Mouse (Mus musculus) kidney, adult 2 months (tissue): Measurements from ENCODE around the gene Hmgxb4. TPM values are rescaled to one million over a fixed set of nuclear protein-coding genes. Genes with fewer than 3 reads are reported as not detected.

Experiments
- DNase-seq: peaks from one replicate; pipeline ENCODE4 v3.0.0; 2021
- H3K27ac ChIP-seq: fragments of 200-500 bp; 2 replicates; pipeline ENCODE4 v1.5.1; 2012; ENCODE audit warnings: low read depth, low read length, control low read depth, inconsistent platforms; ENCODE audit not compliant: insufficient read depth
- H3K27me3 ChIP-seq: fragments of 200-500 bp; replicated peaks from 2 replicates; pipeline ENCODE4 v1.6.1; 2012; ENCODE audit warnings: mild to moderate bottlenecking, moderate library complexity, low read length, inconsistent platforms; ENCODE audit not compliant: control insufficient read depth, insufficient read depth
- H3K36me3 ChIP-seq: fragments of 200-500 bp; 2 replicates; pipeline ENCODE4 v1.6.1; 2012; ENCODE audit warnings: mild to moderate bottlenecking, moderate library complexity, low read length, inconsistent platforms; ENCODE audit not compliant: control insufficient read depth, insufficient read depth
- H3K4me1 ChIP-seq: fragments of 200-500 bp; 2 replicates; pipeline ENCODE4 v1.6.1; 2011; ENCODE audit warnings: low read length; ENCODE audit not compliant: control insufficient read depth, insufficient read depth
- H3K4me3 ChIP-seq: fragments of 200-500 bp; 2 replicates; pipeline ENCODE4 v1.5.1; 2011; ENCODE audit warnings: mild to moderate bottlenecking, low read depth, low read length, control low read depth; ENCODE audit not compliant: insufficient read depth
- CTCF ChIP-seq: fragments of 200-500 bp; conservative IDR thresholded peaks from 2 replicates; pipeline ENCODE4 v1.5.1; 2011; ENCODE audit warnings: low read depth, mild to moderate bottlenecking, control low read depth, low read length, moderate library complexity, mixed read lengths; ENCODE audit not compliant: insufficient read depth, insufficient read length
- POLR2A ChIP-seq: fragments of 200-500 bp; IDR thresholded peaks from one replicate; pipeline ENCODE4 v1.6.1; 2011; ENCODE audit warnings: low read depth, low read length, control low read depth
- WGBS: fragments of 180-500 bp; shearing (Covaris S2); methylation state at CpG from one replicate; pipeline ENCODE4 v1.1.7; 2018; 5-methylcytosine and 5-hydroxymethylcytosine counted together
- polyA plus RNA-seq: library from polyadenylated mRNA; depleted of rRNA; stranded (reverse); fragments of >200 nt; gene quantifications from 2 replicates; pipeline ENCODE4 v1.2.3, GENCODE M21; 2012

Gene Hmgxb4
- polyA plus RNA-seq, 1 experiment, result 13.3 TPM

GRCm38 (mm10) chr8:75034285-75034684 lies 41.1 kb downstream of the Hmgxb4 start:
- H3K27me3 ChIP-seq, result no peaks in the 10 kb centered on the region
- H3K27ac ChIP-seq, result peak overlapping the region; percentile 33
- under 1% methylated on average over 17 of the region's 17 CpGs for WGBS
- no peaks in the 10 kb centered on the region for H3K36me3 ChIP-seq
- H3K4me3 ChIP-seq, result peak overlapping the region; percentile 69
- peaks cover 24% of the 10 kb centered on the region for H3K4me1 ChIP-seq
- no peak for DNase-seq
- TF ChIP-seq CTCF, result no peak
- TF ChIP-seq POLR2A, result no peak

DNA sequence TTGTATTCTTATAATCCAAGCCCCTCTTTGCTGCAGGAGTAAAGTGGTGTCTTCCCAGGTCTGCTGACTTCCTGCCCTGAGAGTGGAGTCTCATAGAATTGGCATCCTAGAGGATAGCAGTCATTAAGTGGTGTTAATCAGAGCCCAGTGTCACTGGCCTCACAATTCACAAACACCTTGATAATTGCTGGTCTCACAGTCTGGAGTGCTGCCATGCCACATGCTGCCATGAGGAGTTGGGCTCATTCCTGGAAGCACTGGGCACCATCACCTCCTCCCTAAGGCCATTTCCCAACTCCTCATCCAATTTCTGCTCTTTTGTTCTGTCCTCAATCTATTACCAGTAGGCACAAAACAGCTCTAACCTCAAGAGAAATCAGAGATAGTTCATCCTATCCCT lies 42.5 kb downstream of the Hmgxb4 start:
- Histone ChIP-seq H3K36me3 (no peaks in the 10 kb centered on the region), H3K4me1 (peaks cover 27% of the 10 kb centered on the region), H3K4me3 (no peak overlapping the region), H3K27ac (no peak overlapping the region), H3K27me3 (no peaks in the 10 kb centered on the region)
- DNase-seq, result no peak
- TF ChIP-seq POLR2A, result no peak

- Histone ChIP-seq H3K36me3 (no peaks in the 10 kb centered on the region), H3K27ac (peak overlapping the region; percentile 21), H3K27me3 (no peaks in the 10 kb centered on the region), H3K4me1 (peaks cover 26% of the 10 kb centered on the region), H3K4me3 (no peak overlapping the region)
- TF ChIP-seq POLR2A, result no peak
- TF ChIP-seq CTCF, result no peak
- peak; percentile 47 for DNase-seq
These were observed 45.3 kb downstream of the Hmgxb4 start for GRCm38 (mm10) chr8:75038497-75038896.

DNA sequence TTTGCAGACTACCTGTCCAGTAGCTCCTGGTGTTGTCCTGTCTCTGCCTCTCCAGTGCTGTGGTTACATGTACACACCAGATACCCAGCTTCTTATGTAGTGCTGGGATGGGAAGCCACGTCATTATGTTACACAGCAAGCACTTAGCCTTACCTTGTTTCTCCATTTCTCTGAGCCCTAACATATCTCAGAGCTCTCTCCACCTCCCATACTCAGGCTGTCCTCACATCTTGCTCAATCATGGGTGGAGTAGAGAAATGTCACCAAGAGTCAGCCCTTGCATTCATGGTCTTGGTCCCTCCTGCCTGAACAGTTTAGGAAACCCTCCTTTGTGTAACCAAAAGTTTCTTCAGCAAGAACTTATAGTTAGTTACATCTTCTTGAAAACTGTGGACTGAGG lies 46.6 kb downstream of the Hmgxb4 start:
- Histone ChIP-seq H3K4me3 (no peak overlapping the region), H3K27me3 (no peaks in the 10 kb centered on the region), H3K4me1 (peaks cover 21% of the 10 kb centered on the region), H3K36me3 (no peaks in the 10 kb centered on the region), H3K27ac (no peak overlapping the region)
- WGBS, result 90% methylated on average over 1 of the region's 1 CpGs
- DNase-seq, result no peak
- TF ChIP-seq CTCF (no peak), POLR2A (no peak)

GRCm38 (mm10) chr8:75042171-75042570 lies 49.0 kb downstream of the Hmgxb4 start:
- Histone ChIP-seq H3K36me3 (no peaks in the 10 kb centered on the region), H3K4me1 (peaks cover 18% of the 10 kb centered on the region), H3K4me3 (no peak overlapping the region), H3K27ac (no peak overlapping the region), H3K27me3 (no peaks in the 10 kb centered on the region)
- peak; percentile 36 for DNase-seq
- no peak for TF ChIP-seq POLR2A
- TF ChIP-seq CTCF, result no peak
- WGBS, result 63% methylated on average over 2 of the region's 2 CpGs

GRCm38 (mm10) chr8:75042974-75043373 lies 49.8 kb downstream of the Hmgxb4 start:
- Histone ChIP-seq H3K27me3 (no peaks in the 10 kb centered on the region), H3K4me1 (peaks cover 13% of the 10 kb centered on the region), H3K27ac (no peak overlapping the region), H3K4me3 (no peak overlapping the region), H3K36me3 (no peaks in the 10 kb centered on the region)
- 93% methylated on average over 1 of the region's 1 CpGs for WGBS
- TF ChIP-seq CTCF, result no peak
- TF ChIP-seq POLR2A, result no peak
- DNase-seq, result no peak

- H3K4me1 ChIP-seq, result no peaks in the 10 kb centered on the region; the same call in 1 of the 2 replicates
- no peak for DNase-seq
- no peaks in the 10 kb centered on the region for H3K36me3 ChIP-seq
These were observed 53.1 kb downstream of the Hmgxb4 start for GRCm38 (mm10) chr8:75046303-75046702.

GRCm38 (mm10) chr8:75047784-75048183 lies 54.6 kb downstream of the Hmgxb4 start:
- no peaks in the 10 kb centered on the region for H3K36me3 ChIP-seq
- TF ChIP-seq POLR2A (no peak), CTCF (no peak)
- H3K4me3 ChIP-seq, result no peak overlapping the region
- H3K27me3 ChIP-seq, result no peaks in the 10 kb centered on the region
- no peak for DNase-seq
- 93% methylated on average over 3 of the region's 3 CpGs for WGBS
- H3K4me1 ChIP-seq, result no peaks in the 10 kb centered on the region
- H3K27ac ChIP-seq, result no peak overlapping the region

More at GRCm38 (mm10) chr8:75046303-75046702, 53.1 kb downstream of the Hmgxb4 start:
- TF ChIP-seq POLR2A (no peak), CTCF (no peak)
- WGBS, result 53% methylated on average over 1 of the region's 1 CpGs
- no peak overlapping the region for H3K27ac ChIP-seq
- no peak overlapping the region for H3K4me3 ChIP-seq
- H3K27me3 ChIP-seq, result no peaks in the 10 kb centered on the region
